ENCODE assay signal across 8 mouse cellular contexts in the genomic region with DNA sequence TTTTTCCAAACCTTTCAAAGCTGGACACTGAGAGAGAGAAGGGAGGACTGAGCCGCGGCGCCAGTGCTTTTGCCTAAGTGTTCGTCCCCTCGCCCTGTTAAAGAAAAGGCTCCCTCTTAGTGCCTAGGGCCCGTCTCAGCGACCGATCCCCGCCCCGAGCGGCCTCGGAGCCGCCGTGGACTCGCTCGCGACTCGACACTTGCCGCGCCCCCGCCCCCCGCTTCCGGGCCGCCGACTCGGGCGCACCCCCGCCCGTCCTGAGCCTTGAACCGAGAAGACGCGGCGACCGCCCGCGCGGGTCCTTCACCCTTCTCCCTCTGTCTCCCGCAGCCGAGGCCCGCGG. TPM values are rescaled to one million over a fixed set of nuclear protein-coding genes. Genes with fewer than 3 reads are reported as not detected.
A peak's percentile ranks its signal among the peaks of the same experiment; 100 is the strongest.
DNase-seq lines count a peak whose midpoint lies in the region; ATAC-seq and TF ChIP-seq lines count a peak whose summit lies in the region.

No protein-coding gene starts in this region.

- WGBS in hindbrain, postnatal 0 days, result 1% methylated on average over 40 of the region's 41 CpGs
- WGBS in midbrain, postnatal 0 days, result 1% methylated on average over 33 of the region's 41 CpGs

- H3K36me3 ChIP-seq in hindbrain, postnatal 0 days (ENCODE audit: insufficient read depth, low read length), result no peaks in the 10 kb centered on the region; the same call in 1 of the 2 replicates
- H3K36me3 ChIP-seq in midbrain, postnatal 0 days (ENCODE audit: insufficient read depth, low read length), result peaks cover 2% of the 10 kb centered on the region; the same call in 1 of the 2 replicates

- no peaks in the 10 kb centered on the region for H3K9me3 ChIP-seq in hindbrain, postnatal 0 days (ENCODE audit: low read length)
- H3K9me3 ChIP-seq in midbrain, postnatal 0 days (ENCODE audit: low read length), result no peaks in the 10 kb centered on the region

- DNase-seq in layer of hippocampus, adult 2 months (ENCODE audit: low spot score in 2 of 2), result no peak
- DNase-seq in layer of hippocampus, adult 18-20 months (ENCODE audit: low spot score in 2 of 2), result no peak
- DNase-seq in hindbrain, postnatal 0 days (ENCODE audit: low spot score), result no peak
- DNase-seq in midbrain, postnatal 0 days (ENCODE audit: low spot score), result no peak
- DNase-seq in B cell, adult 2 months, result no peak
- DNase-seq in urinary bladder, adult 2 months (ENCODE audit: low spot score), result no peak
- no peak for DNase-seq in kidney, adult 18-20 months

- peaks cover 2% of the 10 kb centered on the region; the same call in 1 of the 2 replicates for H3K4me1 ChIP-seq in cortical plate, adult 2 months (ENCODE audit: control insufficient read depth, insufficient read depth, low read length)
- H3K4me1 ChIP-seq in hindbrain, postnatal 0 days (ENCODE audit: insufficient read depth, low read length), result peaks cover 13% of the 10 kb centered on the region
- H3K4me1 ChIP-seq in midbrain, postnatal 0 days (ENCODE audit: insufficient read depth, low read length), result peaks cover 5% of the 10 kb centered on the region; the same call in 1 of the 2 replicates

- peak overlapping the region; percentile 98 for H3K27ac ChIP-seq in layer of hippocampus, adult 2 months
- H3K27ac ChIP-seq in cortical plate, adult 2 months (ENCODE audit: insufficient read depth, low read length), result peak overlapping the region; percentile 78
- H3K27ac ChIP-seq in hindbrain, postnatal 0 days, result peak overlapping the region; percentile 100
- peak overlapping the region; percentile 97 for H3K27ac ChIP-seq in midbrain, postnatal 0 days (ENCODE audit: low read depth, low read length)

- no peak for TF ChIP-seq POLR2A in cortical plate, adult 2 months (IDR thresholded peaks at IDR 0.05; ENCODE audit: extremely low read depth, insufficient read depth, low read length)

- peak overlapping the region; percentile 83 for H3K4me3 ChIP-seq in layer of hippocampus, adult 2 months
- H3K4me3 ChIP-seq in cortical plate, adult 2 months (ENCODE audit: insufficient read depth, low read length), result peak overlapping the region; percentile 59
- peak overlapping the region; percentile 64 for H3K4me3 ChIP-seq in hindbrain, postnatal 0 days (ENCODE audit: low read length)
- peak overlapping the region; percentile 72 for H3K4me3 ChIP-seq in midbrain, postnatal 0 days (ENCODE audit: low read depth, low read length)

- H3K9ac ChIP-seq in hindbrain, postnatal 0 days (replicated peaks; ENCODE audit: low read length), result peak overlapping the region; percentile 75
- peak overlapping the region; percentile 64 for H3K9ac ChIP-seq in midbrain, postnatal 0 days (replicated peaks; ENCODE audit: low read length, poor library complexity, severe bottlenecking)

- H3K27me3 ChIP-seq in hindbrain, postnatal 0 days (ENCODE audit: insufficient read depth, low read length), result no peaks in the 10 kb centered on the region
- H3K27me3 ChIP-seq in midbrain, postnatal 0 days (ENCODE audit: insufficient read depth, low read length), result peaks cover 6% of the 10 kb centered on the region; the same call in 1 of the 2 replicates

- no peak; the same call in 1 of the 2 replicates for ATAC-seq in hindbrain, postnatal 0 days
- ATAC-seq in midbrain, postnatal 0 days (ENCODE audit: low FRiP score), result no peak

- H3K4me2 ChIP-seq in hindbrain, postnatal 0 days (ENCODE audit: low read depth, low read length), result peak overlapping the region; percentile 81
- peak overlapping the region; percentile 84 for H3K4me2 ChIP-seq in midbrain, postnatal 0 days (ENCODE audit: low read depth, low read length, poor library complexity, severe bottlenecking)

- no peak for TF ChIP-seq CTCF in layer of hippocampus, adult 2 months (conservative IDR thresholded peaks at IDR 0.05)
- TF ChIP-seq CTCF in cortical plate, adult 2 months (IDR thresholded peaks at IDR 0.05; ENCODE audit: extremely low read depth, insufficient read depth, low read length), result no peak
- no peak for TF ChIP-seq CTCF in hindbrain, postnatal 0 days (IDR thresholded peaks at IDR 0.05; ENCODE audit: low read depth)
- TF ChIP-seq CTCF in midbrain, postnatal 0 days (IDR thresholded peaks at IDR 0.05), result no peak

RNA-seq across cellular contexts. Expression of gene Kdm3a, which starts 0.3 kb away (rescaled TPM):
- 10 to 100 TPM; 44.4 to 49.0 TPM for total RNA-seq in layer of hippocampus, adult 2 months (2021)
- 10 to 100 TPM; 40.4 to 42.6 TPM for total RNA-seq in layer of hippocampus, adult 18-20 months (2021)
- 34.8 and 35.8 TPM in 2 replicates for polyA plus RNA-seq in cortical plate, adult 2 months (2012; rRNA removed)
- total RNA-seq in hindbrain, postnatal 0 days (2014; rRNA removed), result 24.9 and 26.3 TPM in 2 replicates
- 17.9 and 21.8 TPM in 2 replicates for polyA plus RNA-seq in hindbrain, postnatal 0 days (2015; fragmentation: Nextera tagmentation; extraction: Ambion mirVana)
- 34.4 and 49.4 TPM in 2 replicates for total RNA-seq in midbrain, postnatal 0 days (2014; rRNA removed)
- 14.2 and 17.0 TPM in 2 replicates for polyA plus RNA-seq in midbrain, postnatal 0 days (2015; fragmentation: Nextera tagmentation; extraction: Ambion mirVana)
- polyA plus RNA-seq in urinary bladder, adult 2 months (2012; rRNA removed), result 38.7 and 40.6 TPM in 2 replicates
